Mouse (Mus musculus): ENCODE results near the gene Tom1l1. TPM values are rescaled to one million over a fixed set of nuclear protein-coding genes. Genes with fewer than 3 reads are reported as not detected.

Gene Tom1l1
- total RNA-seq, 2 experiments from 2014 or later = 13.7 to 16.5 TPM

GRCm38 (mm10) chr11:90675479-90676110 lies 12.6 kb downstream of the Tom1l1 start:
- no peak for DNase-seq

GRCm38 (mm10) chr11:90667325-90667724 lies 20.8 kb downstream of the Tom1l1 start:
- DNase-seq = no peak

- no peak for DNase-seq
Observed at GRCm38 (mm10) chr11:90666916-90667315, 21.2 kb downstream of the Tom1l1 start.

- no peak for DNase-seq
Observed at GRCm38 (mm10) chr11:90666144-90666757, 21.9 kb downstream of the Tom1l1 start.

- DNase-seq = peak; percentile 34
Observed at GRCm38 (mm10) chr11:90665161-90665560, 23.0 kb downstream of the Tom1l1 start.

GRCm38 (mm10) chr11:90664345-90664986 lies 23.7 kb downstream of the Tom1l1 start:
- DNase-seq = no peak

GRCm38 (mm10) chr11:90663618-90664297 lies 24.4 kb downstream of the Tom1l1 start:
- DNase-seq = no peak

- DNase-seq = no peak
Observed at GRCm38 (mm10) chr11:90663052-90663451, 25.1 kb downstream of the Tom1l1 start.

GRCm38 (mm10) chr11:90660662-90661061 lies 27.5 kb downstream of the Tom1l1 start:
- DNase-seq = no peak

GRCm38 (mm10) chr11:90657527-90657926 lies 30.6 kb downstream of the Tom1l1 start:
- no peak for DNase-seq

- no peak for DNase-seq
Observed at GRCm38 (mm10) chr11:90652603-90653002, 35.6 kb downstream of the Tom1l1 start.

GRCm38 (mm10) chr11:90650231-90650885 lies 37.8 kb downstream of the Tom1l1 start:
- DNase-seq = no peak

- no peak for DNase-seq
Observed at GRCm38 (mm10) chr11:90649777-90650176, 38.4 kb downstream of the Tom1l1 start.

- DNase-seq = no peak
Observed at GRCm38 (mm10) chr11:90638312-90638830, 49.8 kb downstream of the Tom1l1 start.

- peak; percentile 94 for DNase-seq
Observed at GRCm38 (mm10) chr11:90637440-90638311, 50.5 kb downstream of the Tom1l1 start, which contains the start of the genes Stxbp4 and Cox11. Stxbp4 (minus strand) TSS chr11:90638084. Cox11 (plus strand) TSS chr11:90638173.

- no peak for DNase-seq
Observed at GRCm38 (mm10) chr11:90634661-90635060, 53.5 kb downstream of the Tom1l1 start.

GRCm38 (mm10) chr11:90632480-90632879 lies 55.7 kb downstream of the Tom1l1 start:
- DNase-seq = no peak

GRCm38 (mm10) chr11:90627751-90628150 lies 60.4 kb downstream of the Tom1l1 start:
- no peak for DNase-seq

- DNase-seq = no peak
Observed at GRCm38 (mm10) chr11:90625174-90625573, 63.0 kb downstream of the Tom1l1 start.

- DNase-seq = peak; percentile 40
Observed at GRCm38 (mm10) chr11:90623477-90623876, 64.7 kb downstream of the Tom1l1 start.

- no peak for DNase-seq
Observed at GRCm38 (mm10) chr11:90622500-90622899, 65.7 kb downstream of the Tom1l1 start.
